Mouse (Mus musculus) megakaryocyte-erythroid progenitor cell, adult 5-6 weeks (primary cell): Measurements from ENCODE around the gene Cept1. TPM values are rescaled to one million over a fixed set of nuclear protein-coding genes. Genes with fewer than 3 reads are reported as not detected.

Source experiments
- ATAC-seq: replicated peaks from 2 replicates; pipeline ENCODE4 v1.8.0; 2016; ENCODE audit warnings: mild to moderate bottlenecking, inconsistent platforms; ENCODE audit not compliant: severe bottlenecking, poor library complexity, low FRiP score, low TSS enrichment
- total RNA-seq, 2 experiments: library from RNA; stranded (forward) in 1 of 2; stranded (reverse) in 1 of 2; fragments of 200-1000, 215-1000 nt in 1 of 2; fragments of >200 nt in 1 of 2; fragmentation: Nextera tagmentation in 1 of 2; gene quantifications; 2 replicates each; pipeline ENCODE4 v1.2.3; 2014 to 2017

The Cept1 gene
- total RNA-seq, 2 experiments from 2014 or later = 28.3 to 42.5 TPM

GRCm38 (mm10) chr3:106452616-106453015, 95.0 kb downstream of the Cept1 start:
- ATAC-seq = peak; percentile 73; the same call in 1 of the 2 replicates

Other genes starting within 250 kb of the Cept1 start
- not detected in 2 replicates for gene Chil6, start 141.6 kb downstream of the Cept1 start, total RNA-seq (2014; fragmentation: Nextera tagmentation)
- gene Chil6, start 141.6 kb downstream of the Cept1 start, total RNA-seq (2017) = not detected in 2 replicates
- gene Dennd2d, start 65.4 kb downstream of the Cept1 start, total RNA-seq (2014; fragmentation: Nextera tagmentation) = 13.9 and 15.1 TPM in 2 replicates
- 4.7 and 13.1 TPM in 2 replicates for gene Dennd2d, start 65.4 kb downstream of the Cept1 start, total RNA-seq (2017)
- 19.7 and 38.4 TPM in 2 replicates for gene Dram2, start within 50 bp of the Cept1 start, total RNA-seq (2014; fragmentation: Nextera tagmentation)
- 24.7 and 41.6 TPM in 2 replicates for gene Dram2, start within 50 bp of the Cept1 start, total RNA-seq (2017)
- 26.9 and 48.7 TPM in 2 replicates for gene Lrif1, start 137.2 kb upstream of the Cept1 start, total RNA-seq (2014; fragmentation: Nextera tagmentation)
- gene Lrif1, start 137.2 kb upstream of the Cept1 start, total RNA-seq (2017) = 25.2 and 33.0 TPM in 2 replicates
- gene Cd53, start 242.3 kb upstream of the Cept1 start, total RNA-seq (2014; fragmentation: Nextera tagmentation) = 8.7 and 10.3 TPM in 2 replicates
- gene Cd53, start 242.3 kb upstream of the Cept1 start, total RNA-seq (2017) = 12.4 and 32.1 TPM in 2 replicates